Mouse (Mus musculus) midbrain, embryonic 14.5 days (tissue): ENCODE results near the gene Ralgps1. TPM values are rescaled to one million over a fixed set of nuclear protein-coding genes. Genes with fewer than 3 reads are reported as not detected.

Experiments
- ATAC-seq: fragments of 200-750 bp; cut with Nextera tagmentation; 2 replicates; pipeline ENCODE4 v1.8.0; 2017; ENCODE audit warnings: moderate number of reproducible peaks, moderate library complexity; ENCODE audit not compliant: low FRiP score, low TSS enrichment
- DNase-seq: peaks from one replicate; pipeline ENCODE4 v3.0.0-alpha.2; 2015
- H3K27ac ChIP-seq: fragments of 300-500 bp; sonication (generic); replicated peaks from 2 replicates; pipeline ENCODE4 v1.5.1; 2014; ENCODE audit warnings: mild to moderate bottlenecking, low read depth, low read length, moderate library complexity
- H3K27me3 ChIP-seq: fragments of 300-500 bp; sonication (generic); 2 replicates; pipeline ENCODE4 v1.6.1; 2014; ENCODE audit warnings: low read length, control low read depth, mixed read lengths; ENCODE audit not compliant: control insufficient read depth, insufficient read depth
- H3K36me3 ChIP-seq: fragments of 300-500 bp; sonication (generic); 2 replicates; pipeline ENCODE4 v1.6.1; 2014; ENCODE audit warnings: low read length, control low read depth; ENCODE audit not compliant: control insufficient read depth, insufficient read depth
- H3K4me1 ChIP-seq: fragments of 300-500 bp; sonication (generic); 2 replicates; pipeline ENCODE4 v1.6.1; 2014; ENCODE audit warnings: mild to moderate bottlenecking, antibody characterized with exemption, low read length, control low read depth; ENCODE audit not compliant: control insufficient read depth, insufficient read depth
- H3K4me2 ChIP-seq: fragments of 300-500 bp; sonication (generic); 2 replicates; pipeline ENCODE4 v1.6.1; 2014; ENCODE audit warnings: mild to moderate bottlenecking, low read length, moderate library complexity
- H3K4me3 ChIP-seq: fragments of 300-500 bp; sonication (generic); replicated peaks from 2 replicates; pipeline ENCODE4 v1.5.1; 2014; ENCODE audit warnings: low read depth, low read length
- H3K9ac ChIP-seq: fragments of 300-500 bp; sonication (generic); replicated peaks from 2 replicates; pipeline ENCODE4 v1.6.1; 2014; ENCODE audit warnings: mild to moderate bottlenecking, low read length, moderate library complexity
- H3K9me3 ChIP-seq: fragments of 300-500 bp; sonication (generic); 2 replicates; pipeline ENCODE4 v1.6.1; 2016; ENCODE audit warnings: low read length, control low read depth, mixed read lengths; ENCODE audit not compliant: control insufficient read depth
- WGBS: fragments of 180-500 bp; shearing (Covaris S2); extraction: QIAGEN DNeasy Blood & Tissue Kit; methylation state at CpG from one replicate; pipeline ENCODE4 v1.1.7; 2014; 5-methylcytosine and 5-hydroxymethylcytosine counted together
- polyA plus RNA-seq: library from polyadenylated mRNA; unstranded; fragments of >200 nt; fragmentation: Nextera tagmentation; extraction: Ambion mirVana; gene quantifications from 2 replicates; pipeline ENCODE4 v1.2.1, GENCODE M21; 2014

The Ralgps1 gene
- polyA plus RNA-seq, 1 experiment from 2014 or later = 58.8 TPM

DNA sequence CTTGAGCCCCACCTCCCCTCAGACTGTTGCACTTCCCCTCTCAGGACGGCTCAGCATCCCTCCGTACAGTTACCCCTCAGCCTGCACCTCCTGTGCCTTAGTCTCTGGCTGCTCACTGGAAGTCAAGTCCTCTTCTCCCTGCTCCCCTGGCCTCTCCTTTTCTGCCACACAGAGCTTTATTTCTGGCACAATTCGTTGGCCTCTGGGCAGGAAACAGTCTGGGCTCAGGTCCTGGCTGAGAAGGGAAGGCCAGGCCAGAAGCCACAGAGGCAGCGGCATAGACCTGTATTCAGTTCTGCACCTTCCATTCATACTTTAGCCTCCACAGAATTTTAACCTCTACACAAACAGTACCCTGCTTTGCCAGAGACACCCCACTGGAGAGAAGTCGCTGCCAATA is 124.4 kb downstream of the Ralgps1 start:
- no peaks in the 10 kb centered on the region for H3K27me3 ChIP-seq
- no peaks in the 10 kb centered on the region for H3K9me3 ChIP-seq
- H3K4me2 ChIP-seq = no peak overlapping the region
- no peak overlapping the region for H3K4me3 ChIP-seq
- no peak overlapping the region for H3K9ac ChIP-seq
- H3K4me1 ChIP-seq = no peaks in the 10 kb centered on the region
- no peak overlapping the region for H3K27ac ChIP-seq
- ATAC-seq (no peak), DNase-seq (no peak)
- H3K36me3 ChIP-seq = peaks cover 19% of the 10 kb centered on the region
- WGBS = 78% methylated on average over 5 of the region's 5 CpGs

DNA sequence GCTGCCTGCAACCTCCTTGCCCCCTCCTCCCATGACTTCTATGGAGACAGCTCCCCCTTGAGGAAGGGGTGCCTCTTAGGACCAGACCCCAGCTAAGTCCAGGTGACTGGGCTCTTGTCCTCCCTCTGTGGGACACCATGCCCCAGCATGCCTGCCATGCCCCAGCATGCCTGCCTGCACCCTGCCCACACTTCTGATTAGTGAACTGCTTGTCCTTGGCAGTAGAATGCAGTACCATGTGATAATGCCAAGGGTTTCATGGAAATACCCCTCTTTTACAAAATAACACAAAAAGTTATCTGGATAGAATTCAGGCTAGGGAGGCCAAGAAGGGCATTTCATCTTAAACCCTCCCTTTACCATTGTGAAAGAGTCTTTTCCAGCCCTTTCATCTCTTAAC is 125.9 kb downstream of the Ralgps1 start:
- Histone ChIP-seq H3K4me2 (no peak overlapping the region), H3K27me3 (no peaks in the 10 kb centered on the region), H3K27ac (no peak overlapping the region), H3K4me1 (no peaks in the 10 kb centered on the region), H3K4me3 (no peak overlapping the region), H3K9me3 (no peaks in the 10 kb centered on the region), H3K36me3 (peaks cover 19% of the 10 kb centered on the region), H3K9ac (no peak overlapping the region)
- DNase-seq (no peak), ATAC-seq (no peak)

DNA sequence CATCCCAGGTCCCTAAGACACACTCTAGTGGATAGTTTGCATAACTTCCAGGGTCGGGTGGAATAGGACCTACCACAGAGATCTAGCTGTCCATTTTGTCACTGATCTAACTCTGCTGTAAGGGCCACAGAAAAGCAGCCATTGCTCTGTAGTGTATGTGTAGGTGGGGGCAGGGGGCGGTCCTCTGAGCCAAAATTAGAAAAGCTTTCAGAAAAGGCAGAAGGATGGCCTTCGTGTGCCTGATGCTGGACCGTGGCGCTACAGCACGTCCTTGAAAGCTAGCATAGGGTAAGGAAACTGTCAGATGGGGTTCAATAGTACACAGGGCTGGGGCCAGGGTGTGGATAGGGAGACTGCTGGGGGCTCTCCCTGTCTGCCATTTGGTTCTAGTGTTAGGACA is 126.4 kb downstream of the Ralgps1 start:
- no peak overlapping the region for H3K27ac ChIP-seq
- H3K9ac ChIP-seq = no peak overlapping the region
- no peaks in the 10 kb centered on the region for H3K4me1 ChIP-seq
- ATAC-seq (no peak), DNase-seq (no peak)
- no peak overlapping the region for H3K4me3 ChIP-seq
- no peaks in the 10 kb centered on the region for H3K27me3 ChIP-seq
- H3K9me3 ChIP-seq = no peaks in the 10 kb centered on the region
- 90% methylated on average over 6 of the region's 6 CpGs for WGBS
- no peak overlapping the region for H3K4me2 ChIP-seq
- peaks cover 19% of the 10 kb centered on the region for H3K36me3 ChIP-seq

DNA sequence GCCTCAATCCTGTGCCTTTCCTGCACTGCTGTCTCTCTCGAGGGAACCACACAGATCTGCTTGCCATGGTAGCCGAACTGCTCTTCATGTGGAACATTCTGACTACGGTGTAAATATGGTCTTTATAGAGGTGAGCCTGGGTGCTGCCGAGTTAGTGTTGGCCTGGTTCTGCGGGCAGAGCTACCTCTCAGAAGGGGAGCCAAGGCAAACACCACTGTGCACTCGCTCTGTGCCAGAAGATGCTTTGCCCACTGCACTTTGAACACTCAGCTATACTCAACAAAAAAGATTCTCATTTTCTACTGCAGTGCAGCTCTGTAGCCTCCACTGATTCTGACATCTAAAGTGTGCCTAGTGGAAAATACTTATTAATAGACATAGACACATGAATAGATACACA is 133.7 kb downstream of the Ralgps1 start:
- 83% methylated on average over 6 of the region's 6 CpGs for WGBS
- DNase-seq = no peak
- H3K4me3 ChIP-seq = no peak overlapping the region
- peaks cover 4% of the 10 kb centered on the region; the same call in 1 of the 2 replicates for H3K36me3 ChIP-seq
- H3K4me2 ChIP-seq = no peak overlapping the region
- H3K4me1 ChIP-seq = peaks cover 8% of the 10 kb centered on the region; the same call in 1 of the 2 replicates
- ATAC-seq = no peak
- no peaks in the 10 kb centered on the region for H3K9me3 ChIP-seq
- 0 out of 2 replicates have a peak overlapping the region, but pooled peaks have one; percentile 13 for H3K27ac ChIP-seq
- no peak overlapping the region for H3K9ac ChIP-seq
- no peaks in the 10 kb centered on the region for H3K27me3 ChIP-seq

DNA sequence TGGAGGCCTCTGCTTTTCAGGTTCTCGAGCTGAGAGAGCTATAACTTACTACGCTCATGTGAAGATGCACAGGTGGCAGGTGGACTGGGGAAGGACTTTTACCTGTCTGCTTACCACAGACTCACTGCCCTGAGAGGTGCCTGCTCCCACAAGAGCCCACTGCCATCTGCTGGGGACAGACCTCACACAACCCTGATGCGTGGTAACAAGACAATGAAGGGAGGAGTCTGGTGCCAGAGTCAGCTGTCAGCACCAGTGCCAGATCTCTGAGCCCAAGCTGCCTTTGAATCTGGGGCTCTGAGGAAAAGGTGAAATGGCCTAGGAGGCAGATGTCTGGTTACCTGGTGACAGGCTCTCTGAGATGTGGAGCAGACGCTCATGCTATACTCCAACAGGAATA is 136.4 kb downstream of the Ralgps1 start:
- Histone ChIP-seq H3K9ac (no peak overlapping the region), H3K27ac (no peak overlapping the region), H3K4me3 (no peak overlapping the region), H3K27me3 (no peaks in the 10 kb centered on the region), H3K4me1 (peaks cover 8% of the 10 kb centered on the region; the same call in 1 of the 2 replicates), H3K9me3 (no peaks in the 10 kb centered on the region), H3K36me3 (0 out of 2 replicates have a peak, but pooled peaks cover 7% of the 10 kb centered on the region), H3K4me2 (no peak overlapping the region)
- ATAC-seq (no peak), DNase-seq (no peak)
- 76% methylated on average over 4 of the region's 4 CpGs for WGBS

DNA sequence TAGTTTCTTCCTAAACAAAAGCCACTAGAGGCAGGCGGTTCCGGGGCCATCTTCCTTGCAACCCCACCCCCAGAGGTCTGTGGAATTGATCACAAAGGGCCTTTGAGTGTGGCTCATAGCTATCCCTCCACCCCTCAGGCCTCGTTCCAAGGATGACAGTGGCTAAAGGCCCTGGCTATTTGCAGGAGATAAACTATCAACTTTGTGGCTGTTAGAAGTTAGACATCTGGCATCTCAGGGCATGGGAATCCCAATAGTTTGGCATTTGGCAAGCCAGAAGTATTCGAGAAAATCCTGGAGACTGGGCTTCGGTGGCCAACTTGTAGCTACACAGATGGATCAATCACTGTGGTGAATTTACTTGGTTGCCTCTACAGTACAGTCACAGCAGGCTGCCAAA is 137.4 kb downstream of the Ralgps1 start:
- DNase-seq (no peak), ATAC-seq (no peak)
- Histone ChIP-seq H3K36me3 (0 out of 2 replicates have a peak, but pooled peaks cover 9% of the 10 kb centered on the region), H3K27me3 (no peaks in the 10 kb centered on the region), H3K4me3 (no peak overlapping the region), H3K9ac (no peak overlapping the region), H3K9me3 (no peaks in the 10 kb centered on the region), H3K4me1 (peaks cover 8% of the 10 kb centered on the region; the same call in 1 of the 2 replicates), H3K4me2 (no peak overlapping the region), H3K27ac (no peak overlapping the region)
- WGBS = 77% methylated on average over 5 of the region's 5 CpGs

DNA sequence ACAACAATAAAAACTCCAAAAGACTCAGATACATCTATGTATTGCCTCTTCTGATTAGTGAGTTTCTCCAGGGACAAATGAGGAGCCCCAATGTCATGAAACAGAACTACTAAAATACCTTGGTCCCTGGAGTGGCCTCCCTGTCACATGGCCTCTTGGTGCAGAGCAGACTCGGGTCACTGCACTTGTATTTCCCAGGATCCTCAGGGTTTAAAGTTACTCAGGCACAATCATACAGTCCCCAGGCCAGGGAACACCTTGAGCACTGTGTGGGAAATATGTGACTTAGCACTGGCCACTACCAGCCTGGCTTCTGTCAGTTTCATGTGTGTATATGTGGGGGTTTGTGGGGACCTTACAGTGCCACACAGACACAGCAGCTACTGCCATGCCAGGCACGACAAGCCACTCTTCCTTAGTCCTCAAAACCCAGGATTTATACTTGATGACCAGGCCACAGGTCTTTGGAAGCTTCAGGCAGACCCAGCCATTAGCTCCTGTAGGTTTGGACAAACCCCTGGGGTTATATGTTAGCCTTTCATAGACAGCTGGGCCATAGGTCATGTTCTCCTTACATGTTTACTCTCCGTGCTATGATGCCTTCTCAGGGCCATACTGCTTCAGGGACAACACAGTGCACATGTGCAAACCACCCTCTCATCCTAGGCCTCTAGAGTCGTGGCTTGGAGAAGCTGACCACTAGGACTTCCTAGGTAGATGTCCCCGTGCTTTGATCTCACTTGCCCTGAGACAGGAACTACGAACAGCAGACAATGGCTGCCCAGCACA is 138.3 kb downstream of the Ralgps1 start:
- H3K4me2 ChIP-seq = no peak overlapping the region
- ATAC-seq (no peak), DNase-seq (no peak)
- no peaks in the 10 kb centered on the region for H3K27me3 ChIP-seq
- no peak overlapping the region for H3K9ac ChIP-seq
- 0 out of 2 replicates have a peak, but pooled peaks cover 10% of the 10 kb centered on the region for H3K36me3 ChIP-seq
- H3K27ac ChIP-seq = no peak overlapping the region
- WGBS = 77% methylated on average over 6 of the region's 6 CpGs
- H3K4me1 ChIP-seq = peaks cover 8% of the 10 kb centered on the region; the same call in 1 of the 2 replicates
- no peaks in the 10 kb centered on the region for H3K9me3 ChIP-seq
- H3K4me3 ChIP-seq = no peak overlapping the region

DNA sequence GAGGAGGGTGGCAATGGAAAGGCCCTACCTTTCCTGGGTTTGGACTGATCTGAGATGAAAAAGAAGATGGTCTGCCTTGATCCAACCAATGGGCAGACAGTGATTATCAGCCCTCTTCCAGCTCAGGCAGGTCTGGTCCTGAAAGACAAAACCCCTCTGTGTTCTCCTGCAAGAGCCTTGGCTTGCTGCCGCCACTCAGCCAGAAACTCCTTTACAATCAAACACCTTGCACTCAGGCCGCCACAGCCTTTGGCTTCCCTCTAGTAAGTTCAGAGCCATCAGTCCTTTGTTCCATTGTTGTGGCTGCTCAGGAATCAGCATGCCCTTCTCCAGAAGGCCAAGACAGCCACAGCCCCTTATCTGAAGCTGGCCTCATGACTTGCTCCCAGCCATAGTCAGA is 139.5 kb downstream of the Ralgps1 start:
- no peak overlapping the region for H3K4me2 ChIP-seq
- DNase-seq = no peak
- 43% methylated on average over 2 of the region's 2 CpGs for WGBS

DNA sequence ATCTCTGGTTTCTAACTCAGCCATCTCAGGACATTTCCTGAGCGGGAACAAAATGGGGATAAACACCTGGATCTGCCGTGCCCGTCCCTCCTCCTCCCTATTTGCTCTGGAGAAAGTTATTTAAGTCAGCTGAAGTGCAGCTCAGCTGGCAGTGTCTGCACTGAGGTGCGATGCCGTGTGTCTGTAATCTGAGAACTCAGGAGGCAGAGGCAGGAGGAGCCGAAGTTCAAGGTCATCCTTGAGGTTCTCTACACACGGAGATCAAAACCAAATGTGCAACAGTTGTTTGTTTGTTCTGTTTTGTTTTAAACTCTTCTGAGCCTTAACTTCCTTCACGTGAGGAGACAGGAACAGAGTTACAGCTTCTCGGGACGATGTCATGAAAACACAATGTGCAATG is 140.6 kb downstream of the Ralgps1 start:
- ATAC-seq (no peak), DNase-seq (no peak)
- 87% methylated on average over 10 of the region's 10 CpGs for WGBS
- H3K9me3 ChIP-seq = no peaks in the 10 kb centered on the region
- no peaks in the 10 kb centered on the region for H3K27me3 ChIP-seq
- no peak overlapping the region for H3K4me3 ChIP-seq
- H3K27ac ChIP-seq = no peak overlapping the region
- no peak overlapping the region for H3K9ac ChIP-seq
- H3K4me2 ChIP-seq = no peak overlapping the region
- H3K4me1 ChIP-seq = no peaks in the 10 kb centered on the region
- H3K36me3 ChIP-seq = 0 out of 2 replicates have a peak, but pooled peaks cover 10% of the 10 kb centered on the region

More for the DNA sequence above, 139.5 kb downstream of the Ralgps1 start:
- H3K4me3 ChIP-seq = no peak overlapping the region
- no peaks in the 10 kb centered on the region for H3K4me1 ChIP-seq
- H3K9ac ChIP-seq = no peak overlapping the region
- no peak overlapping the region; the same call in 1 of the 2 replicates for H3K27ac ChIP-seq
- no peaks in the 10 kb centered on the region for H3K9me3 ChIP-seq
- no peaks in the 10 kb centered on the region for H3K27me3 ChIP-seq
- no peak for ATAC-seq
- 0 out of 2 replicates have a peak, but pooled peaks cover 10% of the 10 kb centered on the region for H3K36me3 ChIP-seq
